Mouse (Mus musculus): ENCODE data around the gene Slc8a3.

DNA sequence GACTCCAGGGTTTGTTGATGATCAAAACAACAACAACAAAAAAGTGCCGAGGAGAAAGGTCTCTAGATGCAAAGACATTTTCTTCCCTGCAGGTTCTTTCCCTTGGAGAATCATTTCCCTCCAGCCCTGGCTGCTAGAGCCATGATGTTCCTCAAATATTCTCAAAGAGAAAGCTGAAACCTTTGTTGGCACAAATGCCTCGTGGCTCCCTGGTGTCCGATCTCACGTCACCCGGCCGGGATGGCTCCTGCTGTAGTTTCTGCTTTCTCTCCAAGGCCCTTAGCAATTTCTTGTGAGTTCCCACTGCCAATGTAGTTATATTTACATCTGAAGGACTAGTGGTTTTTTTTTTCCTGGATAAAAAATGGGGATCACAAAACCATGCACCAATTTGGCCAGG is 87.6 kb downstream of the Slc8a3 start:
- TF ChIP-seq TAL1 (IDR thresholded peaks at IDR 0.05; ENCODE audit: low read length), result no peak
- TF ChIP-seq CTCF (IDR thresholded peaks at IDR 0.05 in 2 of 3, conservative IDR thresholded peaks at IDR 0.05 in 1 of 3; ENCODE audit: control insufficient read depth in 1 of 3, insufficient read depth in 1 of 3, low read depth in 2 of 3, low read length in 3 of 3, poor library complexity in 1 of 3, severe bottlenecking in 1 of 3), result no peak
- no peak for TF ChIP-seq EP300 (IDR thresholded peaks at IDR 0.05; ENCODE audit: low read depth in 1 of 2, low read length in 2 of 2)
- no peak for TF ChIP-seq ELF1 (IDR thresholded peaks at IDR 0.05; ENCODE audit: low read depth, low read length)
- no peak for TF ChIP-seq SIN3A (IDR thresholded peaks at IDR 0.05; ENCODE audit: low read length)
